Mouse (Mus musculus) liver, embryonic 13.5 days (tissue): Measurements from ENCODE around the gene Gm43302. TPM values are rescaled to one million over a fixed set of nuclear protein-coding genes. Genes with fewer than 3 reads are reported as not detected.
"Not testable (repeated sequence)": the region's sequence is repeated elsewhere in the genome, so short reads cannot be mapped to it uniquely, and the experiment has no call there.

Source experiments
- ATAC-seq: fragments of 200-750 bp; cut with Nextera tagmentation; 2 replicates; pipeline ENCODE4 v1.8.0; 2017; ENCODE audit warnings: low read depth, mild to moderate bottlenecking, moderate number of reproducible peaks, moderate library complexity
- DNase-seq: peaks from one replicate; pipeline ENCODE4 v3.0.0; 2022
- H3K27ac ChIP-seq: fragments of 300-500 bp; sonication (generic); 2 replicates; pipeline ENCODE4 v1.5.1; 2015; ENCODE audit warnings: moderate library complexity, mild to moderate bottlenecking, inconsistent platforms
- H3K27me3 ChIP-seq: fragments of 300-500 bp; sonication (generic); 2 replicates; pipeline ENCODE4 v1.6.1; 2015; ENCODE audit warnings: mild to moderate bottlenecking, inconsistent platforms
- H3K36me3 ChIP-seq: fragments of 300-500 bp; sonication (generic); 2 replicates; pipeline ENCODE4 v1.6.1; 2015; ENCODE audit warnings: mild to moderate bottlenecking, inconsistent platforms
- H3K4me1 ChIP-seq: fragments of 300-500 bp; sonication (generic); replicated peaks from 2 replicates; pipeline ENCODE4 v1.6.1; 2015; ENCODE audit warnings: inconsistent platforms
- H3K4me2 ChIP-seq: fragments of 300-500 bp; sonication (generic); 2 replicates; pipeline ENCODE4 v1.6.1; 2015; ENCODE audit warnings: inconsistent platforms, mild to moderate bottlenecking, moderate library complexity
- H3K4me3 ChIP-seq: fragments of 300-500 bp; sonication (generic); replicated peaks from 2 replicates; pipeline ENCODE4 v1.5.1; 2015; ENCODE audit warnings: mild to moderate bottlenecking, inconsistent platforms
- H3K9ac ChIP-seq: fragments of 300-500 bp; sonication (generic); 2 replicates; pipeline ENCODE4 v1.6.1; 2015; ENCODE audit warnings: mild to moderate bottlenecking, inconsistent platforms
- H3K9me3 ChIP-seq: fragments of 300-500 bp; sonication (generic); replicated peaks from 2 replicates; pipeline ENCODE4 v1.6.1; 2016; ENCODE audit warnings: inconsistent platforms
- WGBS: fragments of 180-500 bp; shearing (Covaris S2); methylation state at CpG from one replicate; pipeline ENCODE4 v1.1.7; 2015; ENCODE audit not compliant: insufficient replicate concordance; 5-methylcytosine and 5-hydroxymethylcytosine counted together
- polyA plus RNA-seq: library from polyadenylated mRNA; unstranded; fragments of >200 nt; fragmentation: Nextera tagmentation; extraction: Ambion mirVana; gene quantifications from 2 replicates; pipeline ENCODE4 v1.2.1, GENCODE M21; 2015

The Gm43302 gene
- polyA plus RNA-seq: not detected in 2 replicates

GRCm38 (mm10) chr5:105293226-105294165 is at the start of gene Gm43302, which contains the start of gene Gbp6:
Gene Gm43302 (minus strand): TSS chr5:105293695.
Gene Gbp6 (minus strand): TSS chr5:105293698.
- H3K27ac ChIP-seq, ATAC-seq: not testable (repeated sequence)
- 42% methylated on average over 3 of the region's 3 CpGs for WGBS

GRCm38 (mm10) chr5:105341281-105341680 is 47.8 kb upstream of the Gm43302 start:
- no peaks in the 10 kb centered on the region for H3K9me3 ChIP-seq
- no peaks in the 10 kb centered on the region for H3K27me3 ChIP-seq
- H3K4me2 ChIP-seq: no peak overlapping the region
- DNase-seq (no peak), ATAC-seq (no peak)
- 52% methylated on average over 2 of the region's 2 CpGs for WGBS
- H3K9ac ChIP-seq: no peak overlapping the region
- H3K27ac ChIP-seq: no peak overlapping the region
- H3K4me3 ChIP-seq: no peak overlapping the region
- no peaks in the 10 kb centered on the region for H3K36me3 ChIP-seq
- no peaks in the 10 kb centered on the region for H3K4me1 ChIP-seq

More at GRCm38 (mm10) chr5:105293226-105294165, at the start of gene Gm43302, which contains the start of gene Gbp6:
- H3K9ac ChIP-seq, H3K9me3 ChIP-seq, H3K27me3 ChIP-seq, H3K36me3 ChIP-seq, H3K4me1 ChIP-seq, H3K4me2 ChIP-seq, DNase-seq, H3K4me3 ChIP-seq: not testable (repeated sequence)

GRCm38 (mm10) chr5:105322543-105322942 is 29.0 kb upstream of the Gm43302 start:
- DNase-seq (no peak), ATAC-seq (no peak)
- no peaks in the 10 kb centered on the region for H3K9me3 ChIP-seq
- no peak overlapping the region for H3K9ac ChIP-seq
- no peak overlapping the region for H3K4me2 ChIP-seq
- H3K4me3 ChIP-seq: no peak overlapping the region
- no peaks in the 10 kb centered on the region for H3K36me3 ChIP-seq
- H3K4me1 ChIP-seq: no peaks in the 10 kb centered on the region
- WGBS: 49% methylated on average over 2 of the region's 2 CpGs
- H3K27me3 ChIP-seq: no peaks in the 10 kb centered on the region
- no peak overlapping the region for H3K27ac ChIP-seq

GRCm38 (mm10) chr5:105310941-105311340 is 17.4 kb upstream of the Gm43302 start:
- Histone ChIP-seq H3K4me3 (no peak overlapping the region), H3K4me2 (no peak overlapping the region), H3K9me3 (no peaks in the 10 kb centered on the region), H3K27me3 (no peaks in the 10 kb centered on the region), H3K9ac (no peak overlapping the region), H3K27ac (no peak overlapping the region), H3K4me1 (no peaks in the 10 kb centered on the region), H3K36me3 (no peaks in the 10 kb centered on the region)
- no peak for DNase-seq
- ATAC-seq: no peak
- 45% methylated on average over 2 of the region's 2 CpGs for WGBS

- 28% methylated on average over 1 of the region's 1 CpGs for WGBS
Measured at GRCm38 (mm10) chr5:105309148-105309547, 15.7 kb upstream of the Gm43302 start.

GRCm38 (mm10) chr5:105306946-105307345 is 13.5 kb upstream of the Gm43302 start:
- H3K27ac ChIP-seq, H3K36me3 ChIP-seq, H3K9me3 ChIP-seq, H3K4me2 ChIP-seq, H3K27me3 ChIP-seq, ATAC-seq, H3K4me1 ChIP-seq, H3K4me3 ChIP-seq, DNase-seq, H3K9ac ChIP-seq: not testable (repeated sequence)

More at GRCm38 (mm10) chr5:105309148-105309547, 15.7 kb upstream of the Gm43302 start:
- DNase-seq, H3K27me3 ChIP-seq, H3K27ac ChIP-seq, ATAC-seq, H3K4me3 ChIP-seq, H3K4me2 ChIP-seq, H3K9me3 ChIP-seq, H3K9ac ChIP-seq, H3K4me1 ChIP-seq, H3K36me3 ChIP-seq: not testable (repeated sequence)

GRCm38 (mm10) chr5:105306159-105306581 is 12.7 kb upstream of the Gm43302 start:
- Histone ChIP-seq H3K4me2 (no peak overlapping the region), H3K36me3 (no peaks in the 10 kb centered on the region), H3K9ac (no peak overlapping the region), H3K27ac (no peak overlapping the region), H3K4me3 (no peak overlapping the region), H3K4me1 (no peaks in the 10 kb centered on the region), H3K9me3 (no peaks in the 10 kb centered on the region), H3K27me3 (no peaks in the 10 kb centered on the region)
- DNase-seq (no peak), ATAC-seq (no peak)
- WGBS: 62% methylated on average over 1 of the region's 1 CpGs

GRCm38 (mm10) chr5:105305671-105306070 is 12.2 kb upstream of the Gm43302 start:
- not testable (repeated sequence) for H3K27me3 ChIP-seq, H3K4me3 ChIP-seq, H3K9me3 ChIP-seq, H3K4me1 ChIP-seq, H3K36me3 ChIP-seq, ATAC-seq, H3K4me2 ChIP-seq, H3K9ac ChIP-seq, H3K27ac ChIP-seq, DNase-seq
- 62% methylated on average over 4 of the region's 4 CpGs for WGBS

GRCm38 (mm10) chr5:105301963-105302362 is 8.5 kb upstream of the Gm43302 start:
- Histone ChIP-seq H3K4me3 (no peak overlapping the region), H3K27ac (no peak overlapping the region), H3K27me3 (no peaks in the 10 kb centered on the region), H3K36me3 (no peaks in the 10 kb centered on the region), H3K9ac (no peak overlapping the region), H3K4me1 (no peaks in the 10 kb centered on the region), H3K9me3 (no peaks in the 10 kb centered on the region), H3K4me2 (no peak overlapping the region)
- WGBS: 64% methylated on average over 4 of the region's 4 CpGs
- ATAC-seq: no peak
- no peak for DNase-seq

GRCm38 (mm10) chr5:105301531-105301930 is 8.0 kb upstream of the Gm43302 start:
- Histone ChIP-seq H3K27me3 (no peaks in the 10 kb centered on the region), H3K4me1 (no peaks in the 10 kb centered on the region), H3K9me3 (no peaks in the 10 kb centered on the region), H3K36me3 (no peaks in the 10 kb centered on the region), H3K27ac (no peak overlapping the region), H3K4me2 (no peak overlapping the region), H3K4me3 (no peak overlapping the region), H3K9ac (no peak overlapping the region)
- 46% methylated on average over 2 of the region's 2 CpGs for WGBS
- ATAC-seq: no peak
- DNase-seq: no peak

- Histone ChIP-seq H3K4me3 (no peak overlapping the region), H3K4me1 (no peaks in the 10 kb centered on the region), H3K9me3 (no peaks in the 10 kb centered on the region), H3K4me2 (no peak overlapping the region), H3K27me3 (no peaks in the 10 kb centered on the region), H3K27ac (no peak overlapping the region), H3K36me3 (no peaks in the 10 kb centered on the region), H3K9ac (no peak overlapping the region)
- WGBS: 65% methylated on average over 3 of the region's 3 CpGs
- DNase-seq (no peak), ATAC-seq (peak; percentile 55)
Measured at GRCm38 (mm10) chr5:105295746-105296145, 2.3 kb upstream of the Gm43302 start.

GRCm38 (mm10) chr5:105292492-105292891 is 1.0 kb downstream of the Gm43302 start:
- Histone ChIP-seq H3K36me3 (no peaks in the 10 kb centered on the region), H3K9me3 (no peaks in the 10 kb centered on the region), H3K4me3 (no peak overlapping the region), H3K9ac (no peak overlapping the region), H3K4me2 (no peak overlapping the region), H3K27me3 (no peaks in the 10 kb centered on the region), H3K27ac (no peak overlapping the region), H3K4me1 (no peaks in the 10 kb centered on the region)
- no peak for DNase-seq
- ATAC-seq: no peak
- 70% methylated on average over 1 of the region's 1 CpGs for WGBS
